Mouse (Mus musculus) forebrain, embryonic 16.5 days (tissue): ENCODE results near the gene Gamt. TPM values are rescaled to one million over a fixed set of nuclear protein-coding genes. Genes with fewer than 3 reads are reported as not detected.

Source experiments
- ATAC-seq: fragments of 200-750 bp; cut with Nextera tagmentation; 2 replicates; pipeline ENCODE4 v1.8.0; 2017; ENCODE audit warnings: mild to moderate bottlenecking, moderate library complexity
- H3K27ac ChIP-seq: fragments of 300-500 bp; sonication (generic); 2 replicates; pipeline ENCODE4 v1.5.1; 2014; ENCODE audit warnings: low read length, control low read depth
- H3K27me3 ChIP-seq: fragments of 300-500 bp; sonication (generic); replicated peaks from 2 replicates; pipeline ENCODE4 v1.6.1; 2014; ENCODE audit warnings: low read length; ENCODE audit not compliant: control insufficient read depth, insufficient read depth
- H3K36me3 ChIP-seq: fragments of 300-500 bp; sonication (generic); 2 replicates; pipeline ENCODE4 v1.6.1; 2014; ENCODE audit not compliant: control insufficient read depth, insufficient read depth
- H3K4me1 ChIP-seq: fragments of 300-500 bp; sonication (generic); replicated peaks from 2 replicates; pipeline ENCODE4 v1.6.1; 2014; ENCODE audit warnings: low read length; ENCODE audit not compliant: control insufficient read depth, insufficient read depth
- H3K4me2 ChIP-seq: fragments of 300-500 bp; sonication (generic); 2 replicates; pipeline ENCODE4 v1.6.1; 2014; ENCODE audit warnings: mild to moderate bottlenecking, low read length, control low read depth
- H3K4me3 ChIP-seq: fragments of 300-500 bp; sonication (generic); replicated peaks from 2 replicates; pipeline ENCODE4 v1.5.1; 2014; ENCODE audit warnings: mild to moderate bottlenecking, low read length, control low read depth
- H3K9ac ChIP-seq: fragments of 300-500 bp; sonication (generic); replicated peaks from 2 replicates; pipeline ENCODE4 v1.6.1; 2014; ENCODE audit warnings: low read depth, low read length, control low read depth
- H3K9me3 ChIP-seq: fragments of 300-500 bp; sonication (generic); 2 replicates; pipeline ENCODE4 v1.6.1; 2016; ENCODE audit warnings: low read length; ENCODE audit not compliant: control insufficient read depth
- WGBS: fragments of 180-500 bp; shearing (Covaris S2); extraction: QIAGEN DNeasy Blood & Tissue Kit; methylation state at CpG from one replicate; pipeline ENCODE4 v1.1.7; 2014; 5-methylcytosine and 5-hydroxymethylcytosine counted together
- polyA plus RNA-seq: library from polyadenylated mRNA; unstranded; fragments of >200 nt; fragmentation: Nextera tagmentation; extraction: Ambion mirVana; gene quantifications from 2 replicates; pipeline ENCODE4 v1.2.1, GENCODE M21; 2015

Gene Gamt
- polyA plus RNA-seq, 1 experiment from 2014 or later: 22.7 TPM

GRCm38 (mm10) chr10:80298571-80299281 lies 37.9 kb upstream of the Gamt start:
- H3K27me3 ChIP-seq: no peaks in the 10 kb centered on the region
- ATAC-seq: peak; percentile 77
- WGBS: 2% methylated on average over 26 of the region's 26 CpGs
- no peaks in the 10 kb centered on the region for H3K9me3 ChIP-seq
- peak overlapping the region; percentile 57 for H3K4me3 ChIP-seq
- peak overlapping the region; percentile 94 for H3K27ac ChIP-seq
- H3K4me1 ChIP-seq: peaks cover 70% of the 10 kb centered on the region
- H3K9ac ChIP-seq: peak overlapping the region; percentile 89
- H3K4me2 ChIP-seq: peak overlapping the region; percentile 90
- peaks cover 15% of the 10 kb centered on the region for H3K36me3 ChIP-seq

GRCm38 (mm10) chr10:80297526-80298133 lies 36.8 kb upstream of the Gamt start:
- Histone ChIP-seq H3K4me1 (peaks cover 68% of the 10 kb centered on the region), H3K27me3 (no peaks in the 10 kb centered on the region), H3K36me3 (peaks cover 14% of the 10 kb centered on the region), H3K27ac (no peak overlapping the region), H3K4me2 (peak overlapping the region; percentile 24; the same call in 1 of the 2 replicates), H3K9ac (peak overlapping the region; percentile 30), H3K4me3 (no peak overlapping the region), H3K9me3 (no peaks in the 10 kb centered on the region)
- 74% methylated on average over 8 of the region's 8 CpGs for WGBS
- no peak for ATAC-seq

- no peak for ATAC-seq
- Histone ChIP-seq H3K36me3 (peaks cover 11% of the 10 kb centered on the region), H3K4me3 (peak overlapping the region; percentile 43), H3K4me1 (peaks cover 62% of the 10 kb centered on the region), H3K4me2 (peak overlapping the region; percentile 55), H3K9ac (peak overlapping the region; percentile 46), H3K9me3 (no peaks in the 10 kb centered on the region), H3K27me3 (no peaks in the 10 kb centered on the region), H3K27ac (peak overlapping the region; percentile 83)
- WGBS: 83% methylated on average over 5 of the region's 5 CpGs
Measured at GRCm38 (mm10) chr10:80296824-80297223, 36.0 kb upstream of the Gamt start.

GRCm38 (mm10) chr10:80295618-80296425 lies 35.0 kb upstream of the Gamt start, which contains the start of gene Apc2:
TSS of gene Apc2 (plus strand) at chr10:80295977.
- ATAC-seq: peak; percentile 59
- Histone ChIP-seq H3K36me3 (peaks cover 11% of the 10 kb centered on the region), H3K9ac (peak within 1 kb of the TSS; percentile 46), H3K4me1 (peaks cover 59% of the 10 kb centered on the region), H3K4me3 (peak within 1 kb of the TSS; percentile 43), H3K9me3 (no peaks in the 10 kb centered on the region), H3K27me3 (no peaks in the 10 kb centered on the region), H3K27ac (peak within 1 kb of the TSS; percentile 83), H3K4me2 (peak within 1 kb of the TSS; percentile 55)
- WGBS: under 1% methylated on average over 26 of the region's 26 CpGs

GRCm38 (mm10) chr10:80294788-80295303 lies 34.0 kb upstream of the Gamt start:
- 54% methylated on average over 7 of the region's 7 CpGs for WGBS
- ATAC-seq: no peak
- Histone ChIP-seq H3K27ac (peak overlapping the region; percentile 83; the same call in 1 of the 2 replicates), H3K36me3 (peaks cover 11% of the 10 kb centered on the region), H3K4me2 (no peak overlapping the region), H3K9me3 (no peaks in the 10 kb centered on the region), H3K27me3 (no peaks in the 10 kb centered on the region), H3K4me3 (no peak overlapping the region), H3K4me1 (peaks cover 52% of the 10 kb centered on the region), H3K9ac (no peak overlapping the region)

GRCm38 (mm10) chr10:80294311-80294710 lies 33.5 kb upstream of the Gamt start:
- Histone ChIP-seq H3K4me3 (no peak overlapping the region), H3K36me3 (peaks cover 11% of the 10 kb centered on the region), H3K4me2 (no peak overlapping the region), H3K27ac (no peak overlapping the region; the same call in 1 of the 2 replicates), H3K4me1 (peaks cover 51% of the 10 kb centered on the region), H3K9me3 (no peaks in the 10 kb centered on the region), H3K27me3 (no peaks in the 10 kb centered on the region), H3K9ac (no peak overlapping the region)
- ATAC-seq: no peak
- 82% methylated on average over 4 of the region's 4 CpGs for WGBS

- Histone ChIP-seq H3K27ac (no peak overlapping the region), H3K27me3 (no peaks in the 10 kb centered on the region), H3K36me3 (peaks cover 11% of the 10 kb centered on the region), H3K4me3 (peak overlapping the region; percentile 87), H3K4me2 (peak overlapping the region; percentile 89), H3K9me3 (no peaks in the 10 kb centered on the region), H3K4me1 (peaks cover 47% of the 10 kb centered on the region), H3K9ac (peak overlapping the region; percentile 95)
- no peak for ATAC-seq
- 18% methylated on average over 14 of the region's 14 CpGs for WGBS
Measured at GRCm38 (mm10) chr10:80293325-80293724, 32.5 kb upstream of the Gamt start.

GRCm38 (mm10) chr10:80292251-80293146 lies 31.7 kb upstream of the Gamt start, which contains the start of gene Rps15:
TSS of gene Rps15 (plus strand) at chr10:80292453.
- H3K4me2 ChIP-seq: peak within 1 kb of the TSS; percentile 89
- peak within 1 kb of the TSS; percentile 91 for H3K27ac ChIP-seq
- under 1% methylated on average over 70 of the region's 72 CpGs for WGBS
- H3K9me3 ChIP-seq: no peaks in the 10 kb centered on the region
- H3K27me3 ChIP-seq: no peaks in the 10 kb centered on the region
- peaks cover 40% of the 10 kb centered on the region for H3K4me1 ChIP-seq
- ATAC-seq: peak; percentile 82
- peak within 1 kb of the TSS; percentile 87 for H3K4me3 ChIP-seq
- peaks cover 16% of the 10 kb centered on the region for H3K36me3 ChIP-seq
- H3K9ac ChIP-seq: peak within 1 kb of the TSS; percentile 95
